Mouse (Mus musculus) 416B (cell line): Measurements from ENCODE around the gene Map2k5.

ENCODE experiments used
- DNase-seq: peaks from one replicate; pipeline ENCODE4 v3.0.0; 2011; ENCODE audit warnings: low read depth

Map2k5 gene

GRCm38 (mm10) chr9:63341761-63342160 lies 35.9 kb downstream of the Map2k5 start:
- peak; percentile 25 for DNase-seq

DNA sequence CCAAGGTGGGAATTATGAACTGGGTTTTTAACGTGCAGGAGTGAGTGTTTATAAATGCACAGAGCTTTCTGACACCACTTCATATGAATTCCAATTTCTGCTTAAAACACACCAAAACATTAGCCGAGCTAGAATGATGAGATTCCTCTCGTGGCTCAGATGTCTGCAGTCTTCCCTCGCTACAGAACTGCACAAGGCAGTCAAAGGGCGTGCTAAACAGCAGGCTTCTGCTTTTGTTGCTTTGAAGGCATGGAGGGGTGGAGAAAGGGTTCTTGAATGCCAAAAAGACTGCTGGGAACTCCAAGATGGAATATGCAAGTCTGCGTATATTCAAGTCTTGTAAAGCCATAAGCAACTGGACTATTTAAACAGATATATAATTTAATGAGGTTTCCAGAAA lies 38.4 kb downstream of the Map2k5 start:
- no peak for DNase-seq

DNA sequence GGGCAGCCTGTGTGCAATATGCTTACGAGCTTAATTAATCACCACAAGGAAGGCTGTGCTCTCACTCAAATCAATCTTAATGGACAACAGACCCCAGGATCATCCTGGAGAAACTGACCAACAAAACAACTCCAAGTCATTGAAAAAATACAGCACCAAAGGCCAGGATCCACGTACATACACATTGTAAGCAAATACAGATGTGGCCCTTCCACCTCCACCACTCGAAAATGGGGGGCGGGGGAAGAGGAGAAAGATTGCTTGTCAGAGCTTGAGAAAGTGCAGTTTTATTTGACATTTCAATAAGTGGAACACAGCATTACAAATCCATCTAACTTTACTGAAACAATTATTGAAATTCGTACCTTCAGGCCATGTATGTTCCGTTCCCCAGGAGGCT lies 39.0 kb downstream of the Map2k5 start:
- DNase-seq, result no peak

DNA sequence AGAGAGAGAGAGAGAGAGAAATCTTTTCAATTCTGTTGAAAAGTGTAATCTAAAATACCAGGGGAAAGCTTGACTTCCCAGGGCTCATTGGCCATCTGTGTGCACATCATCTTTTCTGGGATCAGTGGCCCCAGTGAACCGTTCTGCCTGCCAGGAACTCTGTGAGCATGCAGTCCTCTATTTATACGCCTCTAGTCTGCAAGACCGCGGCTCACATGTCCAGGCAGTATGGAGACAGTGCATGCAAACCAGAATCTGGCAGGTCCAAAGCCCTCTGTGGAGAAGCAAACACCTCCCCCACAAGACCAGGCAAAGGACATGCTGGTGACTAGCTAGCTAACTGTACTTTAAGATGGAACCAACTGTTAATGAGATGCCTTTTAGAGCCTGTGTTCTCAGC lies 41.9 kb downstream of the Map2k5 start:
- DNase-seq, result no peak

GRCm38 (mm10) chr9:63333074-63333473 lies 44.6 kb downstream of the Map2k5 start:
- DNase-seq, result peak; percentile 51

GRCm38 (mm10) chr9:63331246-63331645 lies 46.5 kb downstream of the Map2k5 start:
- no peak for DNase-seq

DNA sequence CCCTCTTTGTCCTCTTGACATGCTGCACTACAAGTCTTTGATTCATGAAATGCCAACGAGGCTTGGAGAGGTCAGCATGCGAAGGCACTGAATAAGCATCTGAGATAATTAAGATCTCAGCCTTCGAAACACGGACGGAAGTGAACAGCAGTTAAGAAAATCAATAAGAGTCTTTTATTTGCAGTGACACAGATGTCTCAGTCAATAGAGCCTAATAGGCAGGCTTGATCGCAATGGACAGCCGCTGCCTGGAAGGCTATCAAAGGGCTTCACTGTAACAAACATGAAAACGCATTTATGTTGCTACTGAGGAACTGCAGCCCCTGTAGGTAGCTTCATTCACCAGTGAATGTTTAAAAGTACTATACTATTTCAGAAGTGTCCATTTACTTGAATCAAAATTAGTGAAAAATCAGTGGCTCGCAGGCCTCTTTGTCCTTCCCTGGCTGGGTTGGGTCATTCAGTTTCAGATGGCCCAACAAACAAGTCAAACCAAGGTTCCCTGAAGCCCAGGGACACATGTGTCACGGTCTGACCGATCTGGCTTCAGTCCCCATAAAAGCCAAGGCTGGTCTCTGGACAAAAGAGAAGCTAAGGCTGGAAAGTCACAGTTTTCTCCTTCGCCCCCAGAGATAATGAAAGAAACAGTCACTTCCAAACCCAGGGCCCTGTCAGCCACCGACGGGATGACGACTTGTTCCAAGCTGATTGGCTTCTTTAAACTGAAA lies 48.6 kb downstream of the Map2k5 start:
- no peak for DNase-seq

DNA sequence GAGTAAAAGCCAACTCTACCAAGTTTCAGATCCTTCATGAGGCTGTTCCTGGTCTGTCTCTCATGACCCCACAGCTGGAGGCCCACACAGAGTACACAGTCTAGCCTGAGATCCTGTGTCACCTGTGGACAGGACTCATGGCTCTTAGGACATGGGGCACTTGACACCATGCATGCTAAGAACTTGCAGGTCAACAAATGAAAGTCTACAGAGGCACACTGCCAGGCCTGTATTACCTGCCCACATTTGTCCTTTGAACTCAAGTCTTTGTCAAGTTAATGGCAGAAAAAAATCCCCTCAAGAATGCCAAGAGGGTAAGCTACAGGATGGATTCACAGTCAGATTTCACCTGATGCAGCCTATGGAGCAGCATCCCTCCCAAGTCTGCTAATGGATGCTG lies 62.5 kb downstream of the Map2k5 start:
- DNase-seq, result no peak

GRCm38 (mm10) chr9:63314126-63314525 lies 63.6 kb downstream of the Map2k5 start:
- no peak for DNase-seq

GRCm38 (mm10) chr9:63309956-63310355 lies 67.7 kb downstream of the Map2k5 start:
- DNase-seq, result no peak

DNA sequence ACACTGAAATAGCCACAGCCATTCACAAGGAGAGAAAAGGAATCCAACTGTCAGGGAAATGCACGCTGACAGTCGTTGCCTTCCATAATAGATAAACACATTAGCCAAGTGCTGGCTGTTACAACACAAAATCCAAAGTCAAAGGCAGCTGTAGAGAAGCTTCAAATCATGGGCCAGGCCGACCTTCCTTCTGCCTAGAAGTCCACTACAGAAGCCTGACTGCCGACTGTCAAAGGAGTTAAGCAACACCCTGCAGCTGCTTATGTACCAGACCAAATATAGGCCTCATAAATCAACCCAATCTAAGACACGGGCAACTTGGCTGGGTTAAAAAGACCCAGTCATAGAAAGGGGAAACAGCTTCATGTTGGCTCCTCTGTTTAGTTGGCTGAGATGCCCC lies 68.7 kb downstream of the Map2k5 start:
- no peak for DNase-seq

- DNase-seq, result no peak
Measured at GRCm38 (mm10) chr9:63308441-63308840, 69.3 kb downstream of the Map2k5 start.

- DNase-seq, result no peak
Measured at GRCm38 (mm10) chr9:63302511-63302910, 75.2 kb downstream of the Map2k5 start.

DNA sequence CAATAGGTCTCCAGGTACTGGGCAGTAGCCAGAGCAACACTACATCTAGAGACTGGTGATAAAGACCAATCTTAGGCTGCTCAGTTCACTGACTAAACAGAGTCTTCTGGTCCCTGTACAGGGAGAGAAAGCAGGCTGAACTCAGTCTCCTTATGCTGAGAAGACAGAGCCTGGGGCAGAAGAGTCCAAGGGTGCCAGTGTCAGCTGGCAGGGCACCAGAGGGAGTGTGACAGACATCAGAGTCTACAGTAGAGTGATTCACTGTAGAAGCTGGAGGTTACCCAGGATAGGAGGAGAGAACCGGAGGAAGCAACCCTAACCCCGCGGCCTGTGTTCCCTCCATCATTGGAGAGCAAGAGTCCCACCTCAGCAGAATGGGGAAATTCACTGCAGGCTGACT lies 79.0 kb downstream of the Map2k5 start:
- no peak for DNase-seq

GRCm38 (mm10) chr9:63295551-63295958 lies 82.1 kb downstream of the Map2k5 start:
- no peak for DNase-seq

DNA sequence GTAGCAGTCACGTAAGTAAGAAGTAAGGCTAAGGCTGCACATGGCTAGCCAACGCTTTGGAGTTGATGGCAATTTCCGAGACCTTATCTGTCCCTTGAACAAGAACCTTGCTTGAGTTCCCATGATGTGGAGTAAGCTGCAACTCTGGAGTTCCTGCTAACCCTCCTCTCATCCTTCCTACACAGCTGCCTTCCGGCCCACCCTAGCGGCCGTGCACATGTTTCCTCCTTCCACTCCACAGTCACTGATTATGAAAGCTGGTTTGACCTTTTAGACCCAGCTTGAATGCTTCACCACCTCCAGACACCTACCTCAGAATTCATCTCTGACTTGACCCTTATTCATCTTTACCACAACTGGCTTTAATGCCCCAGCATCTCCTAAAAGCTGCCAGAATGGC lies 82.9 kb downstream of the Map2k5 start:
- DNase-seq, result no peak

DNA sequence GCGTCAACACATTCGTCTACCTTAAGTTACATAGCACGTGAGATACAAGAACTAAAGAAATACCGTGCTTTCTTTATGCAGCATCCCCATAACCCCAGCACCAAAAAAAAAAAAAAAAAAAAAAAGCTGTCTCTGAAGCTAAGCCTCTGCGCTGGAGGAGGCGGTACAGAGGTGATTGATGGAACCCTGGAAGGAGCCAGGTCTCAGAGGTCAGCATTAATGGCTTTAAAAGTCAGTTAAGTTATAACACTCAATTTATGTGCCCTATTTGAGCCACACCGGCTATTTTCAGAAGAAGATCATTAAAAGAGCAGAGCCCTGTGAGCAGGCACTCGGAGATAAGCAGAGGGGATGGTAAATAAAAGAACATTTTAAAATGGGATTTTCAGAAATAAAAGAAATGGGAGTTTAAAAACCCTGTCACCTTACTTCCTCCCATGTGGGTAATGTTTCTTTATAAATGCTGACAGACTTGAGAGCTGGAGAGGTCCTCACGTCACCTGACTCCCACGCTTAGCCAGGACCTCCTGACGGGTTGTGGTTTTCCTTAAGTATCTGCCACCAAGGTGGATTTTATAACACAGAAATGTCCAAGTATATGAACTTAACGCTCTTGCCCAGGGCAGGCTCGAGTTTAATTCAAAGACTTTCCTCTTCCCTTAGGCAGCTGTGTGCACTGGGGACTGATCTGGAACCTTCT lies 83.8 kb downstream of the Map2k5 start:
- no peak for DNase-seq

- no peak for DNase-seq
Measured at GRCm38 (mm10) chr9:63288676-63289075, 89.0 kb downstream of the Map2k5 start.

GRCm38 (mm10) chr9:63284392-63284791 lies 93.3 kb downstream of the Map2k5 start:
- no peak for DNase-seq

DNA sequence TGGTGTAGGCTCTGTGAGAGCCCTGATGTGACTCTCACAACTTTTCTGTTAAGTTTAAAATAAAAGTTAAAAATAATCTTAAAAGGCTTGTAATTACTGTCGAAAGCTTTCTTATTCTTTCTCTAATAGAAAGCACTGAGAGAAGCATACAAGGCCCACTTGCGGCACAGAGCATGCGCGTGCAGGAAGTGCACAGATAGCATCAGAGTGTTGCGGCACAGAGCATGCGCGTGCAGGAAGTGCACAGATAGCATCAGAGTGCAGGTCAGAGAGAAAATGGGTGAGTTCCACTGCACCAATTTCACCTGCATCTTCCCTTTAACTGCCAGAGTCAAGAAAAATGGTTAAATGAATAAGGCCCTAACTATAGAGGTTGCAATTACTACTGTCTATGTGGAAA lies 95.7 kb downstream of the Map2k5 start:
- DNase-seq, result peak; percentile 79

DNA sequence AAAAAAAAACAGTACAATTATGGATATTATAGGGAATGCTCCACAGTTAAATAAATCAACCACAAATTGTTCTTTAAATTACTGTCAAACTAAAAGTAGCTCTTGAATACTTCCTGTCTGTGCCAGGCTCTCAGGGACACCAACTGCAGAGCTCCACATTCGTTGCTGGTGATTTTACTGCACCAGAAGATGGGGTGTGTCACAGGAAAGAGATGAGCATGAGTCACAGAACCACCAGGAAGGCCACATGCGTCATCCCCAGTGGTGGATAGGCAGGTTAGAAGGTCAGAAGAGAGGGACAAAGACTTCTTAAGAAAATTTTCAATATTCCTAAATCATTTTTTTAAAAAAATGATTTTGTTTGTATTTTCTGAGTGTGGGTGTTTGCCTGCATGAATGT lies 96.6 kb downstream of the Map2k5 start:
- DNase-seq, result peak; percentile 97

DNA sequence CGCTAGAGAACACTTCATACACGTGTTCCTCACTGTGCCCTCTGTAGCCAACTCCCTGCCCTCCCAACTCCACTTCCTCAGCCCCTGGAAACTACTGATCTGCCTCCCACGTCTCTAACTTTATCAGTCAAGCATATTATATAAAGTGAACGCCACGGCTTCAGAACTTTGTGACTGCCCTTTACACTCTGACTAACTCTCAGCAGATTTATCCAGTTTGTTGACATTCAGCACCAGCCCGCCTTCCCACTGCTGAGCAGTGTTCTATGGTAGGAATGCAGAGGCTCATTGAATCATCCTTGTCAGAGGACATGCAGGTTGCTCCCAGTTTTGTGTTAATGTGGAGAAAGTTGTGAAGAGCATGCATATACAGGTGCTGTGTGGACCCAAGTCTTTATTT lies 103.9 kb downstream of the Map2k5 start:
- DNase-seq, result no peak

DNA sequence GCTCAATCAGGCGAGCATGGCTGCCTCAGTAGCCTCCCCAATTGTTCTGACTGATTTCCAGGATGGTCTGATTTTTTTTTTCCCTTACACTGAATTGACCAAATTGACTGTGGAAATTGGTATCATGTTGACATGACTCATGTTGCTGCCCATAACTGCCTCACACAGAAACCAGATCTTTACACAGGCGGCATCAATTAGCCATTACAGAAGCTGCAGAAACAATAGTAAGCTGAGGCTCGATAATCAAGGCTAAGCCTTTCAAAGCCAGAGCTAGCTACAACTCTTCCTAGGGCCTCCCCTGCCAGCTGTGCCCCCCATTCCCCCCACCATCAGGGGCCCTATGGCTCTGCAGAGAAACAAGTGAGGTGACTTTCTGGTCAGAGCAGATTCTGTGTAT lies 107.9 kb downstream of the Map2k5 start:
- no peak for DNase-seq

- no peak for DNase-seq
Measured at GRCm38 (mm10) chr9:63263188-63263587, 114.5 kb downstream of the Map2k5 start.
